Mouse (Mus musculus) thymus, postnatal 36 days (tissue): Measurements from ENCODE around the gene Dennd4a.
"Not testable (repeated sequence)": the region's sequence is repeated elsewhere in the genome, so short reads cannot be mapped to it uniquely, and the experiment has no call there.

Experiments
- DNase-seq, 2 experiments: peaks; one replicate each; pipeline ENCODE4 v3.0.0; 2022; ENCODE audit warnings: mixed read lengths in 2 of 2

Dennd4a gene

GRCm38 (mm10) chr9:64812475-64812860 is 1.3 kb downstream of the Dennd4a start:
- DNase-seq = no peak

- DNase-seq = no peak
These were observed 3.1 kb downstream of the Dennd4a start for GRCm38 (mm10) chr9:64814273-64814672.

GRCm38 (mm10) chr9:64819686-64820085 is 8.5 kb downstream of the Dennd4a start:
- DNase-seq = not testable (repeated sequence)

GRCm38 (mm10) chr9:64820086-64820795 is 9.1 kb downstream of the Dennd4a start:
- no peak for DNase-seq

GRCm38 (mm10) chr9:64822235-64822634 is 11.1 kb downstream of the Dennd4a start:
- no peak for DNase-seq

DNA sequence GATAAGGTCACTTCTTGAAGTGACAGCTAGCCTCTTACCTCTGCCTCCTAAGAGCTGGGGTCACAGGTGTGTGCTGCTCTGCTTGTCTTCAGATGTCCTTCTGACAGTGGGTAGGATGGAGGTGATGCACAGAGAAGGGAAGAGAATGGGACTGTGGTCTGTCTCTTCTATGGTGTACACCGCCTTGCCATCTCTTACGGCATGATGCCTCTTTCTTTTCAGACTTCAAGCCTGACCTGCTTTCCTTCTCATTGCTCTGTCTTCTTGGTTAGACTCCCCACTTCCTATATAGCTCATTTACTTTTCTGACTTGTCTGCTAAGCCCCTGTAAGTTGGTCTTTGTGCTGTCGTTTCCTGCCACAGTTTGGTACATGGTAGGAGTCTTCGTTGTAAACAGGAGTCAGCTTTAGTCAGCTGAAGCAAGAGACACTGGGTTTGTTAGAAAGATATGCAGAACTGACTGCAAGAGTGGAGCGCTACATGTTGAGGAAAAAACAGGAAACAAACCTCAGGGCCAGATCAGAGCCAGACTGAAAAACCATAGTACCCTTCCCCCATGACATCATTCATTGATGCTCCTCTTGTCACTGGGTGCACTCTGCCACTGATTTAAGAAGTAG is 13.4 kb downstream of the Dennd4a start:
- peak; percentile 10 to 11 for DNase-seq

DNA sequence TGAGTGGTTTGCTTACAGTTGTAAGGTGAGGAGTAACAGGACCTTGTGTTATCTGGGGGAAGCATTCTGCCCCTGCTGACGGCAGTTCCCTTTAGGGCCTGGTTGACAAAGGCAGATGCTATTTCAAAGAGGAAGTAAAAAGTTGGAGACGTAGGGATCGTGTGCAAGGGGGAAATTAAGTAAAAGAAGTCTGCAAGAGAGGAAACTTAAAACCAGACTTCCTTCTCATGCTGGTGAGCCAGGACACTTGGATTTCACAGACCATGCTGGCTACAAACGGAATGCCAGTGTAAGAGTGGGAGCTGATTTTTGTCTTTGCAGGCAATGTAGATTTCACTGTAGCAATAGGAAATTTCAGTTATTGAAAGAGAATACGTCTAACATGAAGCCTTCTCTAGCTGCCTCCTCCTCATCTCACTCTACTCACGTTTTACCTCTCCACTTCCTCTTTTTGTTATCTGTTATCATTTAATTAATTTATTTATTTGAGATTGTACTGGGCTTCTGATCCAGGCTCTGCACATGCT is 19.0 kb downstream of the Dennd4a start:
- DNase-seq = no peak

DNA sequence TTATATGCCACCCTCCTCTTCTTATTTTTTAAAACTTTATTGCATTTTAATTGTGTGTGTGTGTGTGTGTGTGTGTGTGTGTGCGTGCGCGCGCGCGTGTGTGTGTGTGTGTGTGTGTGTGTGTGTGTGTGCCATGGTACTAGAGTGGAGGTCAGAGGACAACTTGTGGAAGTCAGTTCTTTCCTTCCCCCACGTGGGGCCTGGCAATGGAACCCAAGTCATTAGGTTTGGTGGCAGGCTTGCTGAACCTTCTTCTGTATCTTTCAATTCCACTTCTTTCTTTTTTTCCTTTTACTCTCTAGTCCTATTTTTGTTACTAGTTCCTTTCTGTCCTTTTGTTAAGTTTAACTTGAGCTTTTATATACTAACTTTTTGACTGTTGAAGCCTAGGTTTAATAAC is 19.5 kb downstream of the Dennd4a start:
- DNase-seq = no peak

DNA sequence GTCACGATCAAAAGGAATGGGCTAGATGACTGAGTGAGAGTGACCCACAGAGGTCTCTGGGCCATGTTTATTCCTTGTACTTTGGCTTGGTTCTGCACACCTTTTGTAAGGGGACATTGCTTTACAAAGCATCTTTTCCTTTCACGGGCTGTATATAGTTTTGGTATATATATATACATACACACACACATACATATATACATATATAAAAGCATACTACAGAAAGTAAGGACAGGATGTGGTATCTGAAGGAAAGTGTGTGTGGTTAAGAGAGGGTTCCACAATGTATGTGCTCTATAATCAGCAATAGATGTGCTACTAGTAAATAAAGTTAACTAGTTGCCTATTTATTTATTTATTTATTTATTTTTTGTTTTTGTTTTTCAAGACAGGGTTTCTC is 20.6 kb downstream of the Dennd4a start:
- no peak for DNase-seq

DNA sequence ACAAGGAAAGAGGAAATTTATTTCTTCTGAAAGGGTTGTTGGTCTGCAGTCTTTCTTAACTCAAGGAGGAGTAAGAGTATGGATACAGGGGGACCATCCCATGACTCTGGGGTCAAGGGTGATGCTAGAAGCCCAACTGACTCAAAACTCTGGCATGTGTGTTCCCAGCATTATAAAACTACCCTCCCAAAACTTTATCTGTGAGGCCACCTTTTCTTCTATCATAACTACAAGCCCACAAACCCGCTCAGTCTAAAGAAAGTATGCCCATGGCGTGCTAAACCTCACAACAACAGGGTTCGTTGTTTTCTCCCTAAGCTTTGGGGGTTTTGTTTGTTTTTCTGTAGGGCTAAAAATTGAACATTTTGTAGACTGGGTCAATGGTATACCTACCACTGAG is 23.3 kb downstream of the Dennd4a start:
- no peak for DNase-seq

DNA sequence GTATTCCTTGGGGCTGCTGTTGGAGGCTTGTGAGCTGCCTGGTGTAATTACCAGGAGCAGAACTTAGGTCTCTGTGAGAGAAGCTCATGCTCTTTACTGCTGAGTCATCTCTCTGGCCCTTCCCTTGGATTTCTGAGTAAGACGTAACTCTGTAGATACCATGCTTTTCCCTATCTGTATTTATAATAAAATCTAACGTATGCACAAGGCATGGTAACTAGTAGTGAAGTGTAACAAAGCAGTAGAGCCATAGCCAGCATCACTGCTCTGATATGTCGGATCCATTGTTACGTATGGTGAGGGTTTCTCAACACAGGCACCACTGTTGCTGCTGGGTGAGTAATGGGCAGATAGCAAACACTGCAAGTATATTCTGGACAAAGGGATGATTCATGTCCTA is 34.2 kb downstream of the Dennd4a start:
- DNase-seq = no peak

- DNase-seq = no peak
These were observed 38.4 kb downstream of the Dennd4a start for GRCm38 (mm10) chr9:64849548-64849947.

DNA sequence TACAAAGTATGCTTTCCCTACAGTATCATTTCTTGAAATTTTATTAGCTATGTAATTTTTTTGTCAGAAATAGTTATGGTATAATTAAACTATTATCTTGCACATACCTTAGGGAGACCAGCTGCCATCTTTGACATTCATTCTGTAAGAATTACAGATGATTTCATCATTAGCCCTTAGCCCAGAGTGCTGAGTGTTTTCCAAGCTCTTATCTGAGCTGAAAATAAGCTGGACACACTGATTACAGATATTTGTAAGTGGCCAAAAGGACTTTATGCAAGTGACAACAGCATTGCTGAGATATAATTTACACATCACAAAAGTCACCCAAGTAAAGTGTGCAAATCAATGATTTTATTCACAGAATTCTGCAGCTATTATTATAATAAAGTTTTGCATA is 48.9 kb downstream of the Dennd4a start:
- DNase-seq = no peak

GRCm38 (mm10) chr9:64862687-64863086 is 51.5 kb downstream of the Dennd4a start:
- DNase-seq = no peak

- no peak for DNase-seq
These were observed 74.9 kb downstream of the Dennd4a start for GRCm38 (mm10) chr9:64886008-64886407.

GRCm38 (mm10) chr9:64896605-64897004 is 85.5 kb downstream of the Dennd4a start:
- DNase-seq = no peak

GRCm38 (mm10) chr9:64902866-64903265 is 91.7 kb downstream of the Dennd4a start:
- no peak for DNase-seq

GRCm38 (mm10) chr9:64903386-64903785 is 92.2 kb downstream of the Dennd4a start:
- DNase-seq = peak; percentile 68 to 72

GRCm38 (mm10) chr9:64904917-64905640 is 93.9 kb downstream of the Dennd4a start:
- DNase-seq = no peak

DNA sequence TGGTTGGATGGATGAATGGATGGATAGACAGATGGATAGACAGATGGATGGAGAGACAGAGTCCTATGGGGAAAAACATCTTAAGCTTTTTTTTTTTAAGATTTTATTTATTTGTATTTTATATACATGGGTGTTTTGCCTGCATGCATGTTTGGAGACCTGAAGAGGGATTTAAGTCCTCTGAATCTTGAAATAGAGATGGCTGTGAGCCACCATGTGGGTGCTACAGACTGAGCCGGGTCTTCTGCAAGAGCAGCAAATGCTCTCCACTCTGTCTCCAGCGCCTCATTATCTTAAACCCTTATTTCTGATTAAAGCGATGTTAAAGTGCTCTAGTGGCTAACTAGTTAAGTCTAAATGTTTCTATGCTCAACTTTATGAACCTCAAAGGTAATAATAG is 96.3 kb downstream of the Dennd4a start:
- no peak for DNase-seq

DNA sequence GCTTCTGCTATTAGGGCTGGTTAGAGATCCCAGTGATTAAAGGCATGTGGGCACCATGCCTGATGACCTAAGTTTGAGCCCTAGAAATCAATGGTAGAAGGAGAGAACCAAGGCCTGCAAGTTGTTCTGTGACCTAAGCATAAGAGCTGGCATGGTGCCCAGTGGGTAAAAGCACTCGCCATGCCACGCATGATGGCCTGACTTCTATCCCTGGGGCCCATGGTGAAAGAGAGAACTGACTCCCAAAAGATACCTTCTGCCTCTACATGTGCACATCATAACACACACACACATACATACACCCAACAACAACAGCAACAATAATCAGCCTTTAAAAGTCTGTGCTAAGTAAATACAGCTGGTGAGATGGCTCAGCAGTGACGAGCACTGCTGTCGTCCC is 102.3 kb downstream of the Dennd4a start:
- DNase-seq = no peak

GRCm38 (mm10) chr9:64913973-64914372 is 102.8 kb downstream of the Dennd4a start:
- no peak for DNase-seq

GRCm38 (mm10) chr9:64914629-64915028 is 103.5 kb downstream of the Dennd4a start:
- no peak for DNase-seq

GRCm38 (mm10) chr9:64918560-64918959 is 107.4 kb downstream of the Dennd4a start:
- DNase-seq = peak; percentile 55 to 63
